Comparison of ENCODE assay signal across 8 mouse cellular contexts in the genomic region with DNA sequence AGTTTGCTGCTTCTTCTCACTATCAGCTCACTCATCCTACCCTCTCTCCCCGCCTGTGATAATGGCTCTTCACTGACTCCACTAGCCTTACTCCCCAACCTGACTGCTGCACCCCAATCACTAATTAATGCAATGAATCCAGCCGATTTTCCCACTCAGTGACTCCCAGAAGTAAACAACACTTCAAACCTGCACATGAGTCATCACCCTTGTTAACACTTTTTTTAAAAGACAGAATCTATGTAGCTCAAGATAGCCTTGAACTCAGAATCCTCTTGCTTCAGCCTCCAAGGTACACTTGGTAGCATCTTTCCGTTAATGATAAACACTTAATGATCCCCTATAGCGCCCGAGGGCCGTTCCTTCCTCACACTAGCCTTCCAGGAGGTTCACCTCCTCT. TPM values are rescaled to one million over a fixed set of nuclear protein-coding genes. Genes with fewer than 3 reads are reported as not detected.
DNase-seq lines count a peak whose midpoint lies in the region; ATAC-seq and TF ChIP-seq lines count a peak whose summit lies in the region.

No protein-coding gene starts in this region.

- peak overlapping the region; percentile 93 for H3K27ac ChIP-seq in layer of hippocampus, adult 2 months
- H3K27ac ChIP-seq in intestine, embryonic 15.5 days, result 0 out of 2 replicates have a peak overlapping the region, but pooled peaks have one; percentile 14
- peak overlapping the region; percentile 92 for H3K27ac ChIP-seq in neural tube, embryonic 13.5 days (replicated peaks)

- ATAC-seq in intestine, embryonic 15.5 days, result no peak
- ATAC-seq in neural tube, embryonic 13.5 days (ENCODE audit: low read depth), result no peak

- 5% methylated on average over 6 of the region's 6 CpGs for WGBS in intestine, embryonic 15.5 days
- 4% methylated on average over 6 of the region's 6 CpGs for WGBS in neural tube, embryonic 13.5 days

- H3K4me3 ChIP-seq in layer of hippocampus, adult 2 months, result peak overlapping the region; percentile 84
- peak overlapping the region; percentile 68 for H3K4me3 ChIP-seq in intestine, embryonic 15.5 days (replicated peaks)
- H3K4me3 ChIP-seq in neural tube, embryonic 13.5 days, result peak overlapping the region; percentile 69

- H3K4me2 ChIP-seq in intestine, embryonic 15.5 days (replicated peaks), result peak overlapping the region; percentile 75
- peak overlapping the region; percentile 72 for H3K4me2 ChIP-seq in neural tube, embryonic 13.5 days

- no peak for TF ChIP-seq CTCF in layer of hippocampus, adult 2 months (conservative IDR thresholded peaks at IDR 0.05)

- H3K9ac ChIP-seq in intestine, embryonic 15.5 days, result peak overlapping the region; percentile 73
- peak overlapping the region; percentile 88 for H3K9ac ChIP-seq in neural tube, embryonic 13.5 days

- H3K4me1 ChIP-seq in intestine, embryonic 15.5 days (replicated peaks), result peaks cover 10% of the 10 kb centered on the region
- peaks cover 27% of the 10 kb centered on the region for H3K4me1 ChIP-seq in neural tube, embryonic 13.5 days (replicated peaks)

- H3K27me3 ChIP-seq in intestine, embryonic 15.5 days (replicated peaks), result no peaks in the 10 kb centered on the region
- H3K27me3 ChIP-seq in neural tube, embryonic 13.5 days, result peaks cover 36% of the 10 kb centered on the region

- no peaks in the 10 kb centered on the region for H3K36me3 ChIP-seq in intestine, embryonic 15.5 days
- H3K36me3 ChIP-seq in neural tube, embryonic 13.5 days, result peaks cover 10% of the 10 kb centered on the region

- no peaks in the 10 kb centered on the region for H3K9me3 ChIP-seq in intestine, embryonic 15.5 days
- no peaks in the 10 kb centered on the region for H3K9me3 ChIP-seq in neural tube, embryonic 13.5 days

- DNase-seq in layer of hippocampus, adult 2 months (ENCODE audit: low spot score in 2 of 2), result no peak
- no peak for DNase-seq in layer of hippocampus, adult 11-12 months (ENCODE audit: low spot score)
- DNase-seq in c-Kit-positive CD71-positive TER-119-negative erythroid progenitor cells, embryonic 14.5 days (ENCODE audit: low read depth), result peak; percentile 10
- no peak for DNase-seq in cerebellum, adult 9-11 months
- no peak for DNase-seq in layer of hippocampus, adult 9-10 months (ENCODE audit: low spot score)
- DNase-seq in cerebellum, adult 8-10 months, result no peak

RNA-seq across cellular contexts. Expression of a gene that starts 0.8 kb away (rescaled TPM):
- 100 to 1,000 TPM; 106 to 110 TPM for total RNA-seq in layer of hippocampus, adult 2 months (2021)
- polyA plus RNA-seq in intestine, embryonic 15.5 days (2015; fragmentation: Nextera tagmentation; extraction: Ambion mirVana), result 15.4 and 16.3 TPM in 2 replicates
- 16.3 and 17.4 TPM in 2 replicates for polyA plus RNA-seq in neural tube, embryonic 13.5 days (2015; fragmentation: Nextera tagmentation; extraction: Ambion mirVana)

RNA-seq across cellular contexts. Expression of a gene that starts 3.1 kb away (rescaled TPM):
- total RNA-seq in layer of hippocampus, adult 2 months (2021), result 100 to 1,000 TPM; 360 to 396 TPM
- polyA plus RNA-seq in intestine, embryonic 15.5 days (2015; fragmentation: Nextera tagmentation; extraction: Ambion mirVana), result 417 and 490 TPM in 2 replicates
- polyA plus RNA-seq in neural tube, embryonic 13.5 days (2015; fragmentation: Nextera tagmentation; extraction: Ambion mirVana), result 54.0 and 60.8 TPM in 2 replicates

RNA-seq across cellular contexts. Expression of a gene that starts 32.6 kb away (rescaled TPM):
- total RNA-seq in layer of hippocampus, adult 2 months (2021), result under 1 TPM; 0.46 to 0.69 TPM
- polyA plus RNA-seq in intestine, embryonic 15.5 days (2015; fragmentation: Nextera tagmentation; extraction: Ambion mirVana), result not detected in 2 replicates
- polyA plus RNA-seq in neural tube, embryonic 13.5 days (2015; fragmentation: Nextera tagmentation; extraction: Ambion mirVana), result not detected in 2 replicates

RNA-seq across cellular contexts. Expression of a gene that starts 59.2 kb away (rescaled TPM):
- 100 to 1,000 TPM; 170 to 193 TPM for total RNA-seq in layer of hippocampus, adult 2 months (2021)
- polyA plus RNA-seq in intestine, embryonic 15.5 days (2015; fragmentation: Nextera tagmentation; extraction: Ambion mirVana), result 834 and 874 TPM in 2 replicates
- polyA plus RNA-seq in neural tube, embryonic 13.5 days (2015; fragmentation: Nextera tagmentation; extraction: Ambion mirVana), result 453 and 473 TPM in 2 replicates

RNA-seq across cellular contexts. Expression of a gene that starts 59.2 kb away (rescaled TPM):
- total RNA-seq in layer of hippocampus, adult 2 months (2021), result 1 to 10 TPM; 5.3 TPM
- 1.1 and 2.0 TPM in 2 replicates for polyA plus RNA-seq in intestine, embryonic 15.5 days (2015; fragmentation: Nextera tagmentation; extraction: Ambion mirVana)
- 3.5 and 4.8 TPM in 2 replicates for polyA plus RNA-seq in neural tube, embryonic 13.5 days (2015; fragmentation: Nextera tagmentation; extraction: Ambion mirVana)

Comparison
In these comparisons a context has a peak if more than half of its experiments do, and no peak if none do; other contexts are left out.
1. H3K27ac ChIP-seq: peak in every context shown above with its lines; median percentile 93 in layer of hippocampus, adult 2 months; 92 in neural tube, embryonic 13.5 days; 14 in intestine, embryonic 15.5 days.